Mouse (Mus musculus) C2C12 (cell line): ENCODE data around the gene Arl6ip1. TPM values are rescaled to one million over a fixed set of nuclear protein-coding genes. Genes with fewer than 3 reads are reported as not detected.

ENCODE experiments used
- H3K27me3 ChIP-seq: one replicate; pipeline ENCODE4 v1.6.1; 2011; ENCODE audit not compliant: control insufficient read depth, insufficient read depth, insufficient read length
- H3K36me3 ChIP-seq: one replicate; pipeline ENCODE4 v1.6.1; 2011; ENCODE audit not compliant: control insufficient read depth, insufficient read depth
- H3K4me3 ChIP-seq: one replicate; pipeline ENCODE4 v1.5.1; 2011; ENCODE audit warnings: mild to moderate bottlenecking, control low read depth; ENCODE audit not compliant: poor library complexity, insufficient read depth, severe bottlenecking
- H3K79me2 ChIP-seq: one replicate; pipeline ENCODE4 v1.6.1; 2011; ENCODE audit not compliant: control insufficient read depth, insufficient read depth
- H3K79me3 ChIP-seq: one replicate; pipeline ENCODE4 v1.6.1; 2011; ENCODE audit warnings: low read depth, control low read depth
- H3ac ChIP-seq: one replicate; pipeline ENCODE3; 2011; ENCODE audit warnings: low read depth; ENCODE audit not compliant: control insufficient read depth, insufficient read length
- CEBPB ChIP-seq: IDR thresholded peaks from one replicate; pipeline ENCODE4 v1.6.1; 2011; ENCODE audit warnings: low read depth, mild to moderate bottlenecking, control low read depth, moderate library complexity
- CTCF ChIP-seq: IDR thresholded peaks from one replicate; pipeline ENCODE4 v1.5.1; 2011; ENCODE audit not compliant: control insufficient read depth, insufficient read depth, insufficient read length
- FOSL1 ChIP-seq: IDR thresholded peaks from one replicate; pipeline ENCODE4 v1.8.0; 2011; ENCODE audit warnings: mild to moderate bottlenecking, low read length; ENCODE audit not compliant: poor library complexity, insufficient read depth, severe bottlenecking
- MAX ChIP-seq: IDR thresholded peaks from one replicate; pipeline ENCODE4 v1.6.1; 2011; ENCODE audit warnings: mild to moderate bottlenecking, control low read depth
- MYOD1 ChIP-seq: IDR thresholded peaks from one replicate; pipeline ENCODE4 v1.6.1; 2011; ENCODE audit warnings: low read depth; ENCODE audit not compliant: control insufficient read depth, insufficient read length
- MYOG ChIP-seq: IDR thresholded peaks from one replicate; pipeline ENCODE4 v1.6.1; 2011; ENCODE audit not compliant: control insufficient read depth, insufficient read length; ENCODE audit errors: extremely low read depth
- USF1 ChIP-seq: IDR thresholded peaks from one replicate; pipeline ENCODE4 v1.6.1; 2011; ENCODE audit warnings: low read depth, mild to moderate bottlenecking, control low read depth, moderate library complexity
- polyA plus RNA-seq: library from polyadenylated mRNA; unstranded; fragments of >200 nt; fragmentation: generic; extraction: Trizol; gene quantifications from one replicate; pipeline ENCODE4 v1.2.1, GENCODE M21; 2012; ENCODE audit warnings: missing spikeins

Gene Arl6ip1
- polyA plus RNA-seq, 1 experiment: 257 TPM

DNA sequence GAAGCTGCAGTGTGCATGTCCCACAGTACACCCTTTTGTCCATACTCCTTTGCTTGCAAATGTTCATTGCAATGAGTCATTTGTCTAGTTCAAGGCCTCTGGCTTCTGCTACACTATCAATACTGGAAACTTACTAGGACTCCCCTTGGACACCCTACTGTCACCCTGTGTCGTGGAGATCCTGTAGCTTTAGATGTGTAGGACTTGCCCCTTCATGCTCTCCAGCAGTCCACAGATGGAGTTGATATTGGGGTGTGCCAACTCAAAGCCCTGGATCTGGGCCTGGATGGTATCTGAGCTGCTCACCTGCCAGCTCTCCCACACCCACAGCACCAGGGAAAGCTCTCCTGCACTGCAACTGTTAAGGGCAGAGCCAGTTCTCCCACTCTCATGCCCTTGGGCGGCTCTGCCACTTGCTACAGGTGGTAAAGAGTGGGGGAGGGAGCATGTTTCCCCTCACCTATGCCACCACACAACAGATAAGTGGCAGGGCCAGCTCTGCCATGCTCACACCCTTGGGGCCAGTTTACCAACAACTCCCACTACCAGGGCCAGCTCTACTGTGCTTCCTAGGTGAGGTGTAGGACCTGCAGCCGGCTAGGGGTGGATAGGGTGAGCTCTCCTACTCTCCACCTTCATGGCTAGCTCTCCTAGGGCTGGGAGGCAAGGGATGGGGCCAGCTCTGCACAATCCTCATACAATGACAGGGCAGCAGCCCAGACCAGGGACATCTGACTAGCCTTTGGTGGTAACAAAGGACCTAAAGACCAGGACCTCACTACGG is 26.6 kb downstream of the Arl6ip1 start:
- H3K79me3 ChIP-seq: peaks cover 1% of the 10 kb centered on the region
- no peaks in the 10 kb centered on the region for H3K27me3 ChIP-seq
- no peak overlapping the region for H3ac ChIP-seq
- H3K4me3 ChIP-seq: no peak overlapping the region
- peaks cover 33% of the 10 kb centered on the region for H3K36me3 ChIP-seq
- TF ChIP-seq MAX (no peak), MYOG (no peak), CTCF (no peak), MYOD1 (no peak), USF1 (no peak), CEBPB (no peak)
- H3K79me2 ChIP-seq: peaks cover 1% of the 10 kb centered on the region

- Histone ChIP-seq H3K79me2 (no peaks in the 10 kb centered on the region), H3K4me3 (no peak overlapping the region), H3K79me3 (no peaks in the 10 kb centered on the region), H3ac (no peak overlapping the region), H3K36me3 (peaks cover 27% of the 10 kb centered on the region), H3K27me3 (no peaks in the 10 kb centered on the region)
- TF ChIP-seq CTCF (peak; percentile 7), USF1 (no peak)
Observed at GRCm38 (mm10) chr7:118102231-118102630, 27.2 kb downstream of the Arl6ip1 start.

DNA sequence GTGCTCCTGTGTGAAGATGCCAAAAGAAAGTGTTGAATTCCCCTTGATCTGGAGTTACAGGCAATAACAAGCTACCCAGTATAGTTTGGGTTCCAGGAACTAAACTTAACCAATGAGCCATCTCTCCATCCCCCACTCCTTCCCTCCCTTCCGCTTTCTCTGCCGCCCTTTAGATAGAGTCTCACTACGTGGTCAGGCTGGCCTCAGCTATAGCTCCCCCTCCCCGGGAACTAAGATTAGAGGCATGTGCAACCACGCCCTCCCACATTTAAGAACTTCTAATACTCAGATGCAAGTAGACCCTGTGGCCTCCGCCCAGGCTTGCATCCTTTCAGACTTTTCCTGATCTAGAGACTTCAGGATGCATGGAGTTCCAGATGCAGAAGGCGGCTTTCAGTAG is 31.8 kb downstream of the Arl6ip1 start:
- Histone ChIP-seq H3K79me3 (no peaks in the 10 kb centered on the region), H3K4me3 (no peak overlapping the region), H3K36me3 (no peaks in the 10 kb centered on the region), H3K79me2 (no peaks in the 10 kb centered on the region), H3ac (no peak overlapping the region), H3K27me3 (peaks cover 3% of the 10 kb centered on the region)
- TF ChIP-seq MYOG (no peak), MAX (no peak), USF1 (no peak), CEBPB (no peak), FOSL1 (no peak), CTCF (no peak), MYOD1 (no peak)

DNA sequence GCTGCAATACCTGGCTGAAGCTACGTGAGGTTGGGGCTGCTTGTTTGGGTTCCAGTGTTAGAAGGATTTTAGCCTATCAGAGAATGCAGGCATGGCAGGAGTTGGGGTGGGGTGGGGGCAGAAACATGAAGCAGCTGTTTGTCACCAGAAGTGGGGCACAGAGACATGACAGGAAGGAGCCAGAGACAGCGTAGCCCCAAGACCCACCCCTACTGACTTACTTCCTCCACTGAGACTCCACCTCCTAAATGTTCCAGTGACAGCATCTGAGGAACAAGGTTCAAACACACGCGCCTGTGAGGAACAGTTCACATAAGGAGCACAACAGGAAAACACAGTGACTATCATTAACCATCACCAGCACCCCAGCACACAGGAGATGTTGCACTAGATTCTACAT is 49.5 kb downstream of the Arl6ip1 start:
- Histone ChIP-seq H3ac (no peak overlapping the region), H3K79me2 (no peaks in the 10 kb centered on the region), H3K36me3 (no peaks in the 10 kb centered on the region), H3K4me3 (no peak overlapping the region), H3K79me3 (no peaks in the 10 kb centered on the region), H3K27me3 (no peaks in the 10 kb centered on the region)
- no peak for TF ChIP-seq FOSL1
- no peak for TF ChIP-seq CTCF
- TF ChIP-seq MYOG: no peak
- no peak for TF ChIP-seq MAX
- TF ChIP-seq USF1: no peak
- TF ChIP-seq CEBPB: no peak
- no peak for TF ChIP-seq MYOD1

DNA sequence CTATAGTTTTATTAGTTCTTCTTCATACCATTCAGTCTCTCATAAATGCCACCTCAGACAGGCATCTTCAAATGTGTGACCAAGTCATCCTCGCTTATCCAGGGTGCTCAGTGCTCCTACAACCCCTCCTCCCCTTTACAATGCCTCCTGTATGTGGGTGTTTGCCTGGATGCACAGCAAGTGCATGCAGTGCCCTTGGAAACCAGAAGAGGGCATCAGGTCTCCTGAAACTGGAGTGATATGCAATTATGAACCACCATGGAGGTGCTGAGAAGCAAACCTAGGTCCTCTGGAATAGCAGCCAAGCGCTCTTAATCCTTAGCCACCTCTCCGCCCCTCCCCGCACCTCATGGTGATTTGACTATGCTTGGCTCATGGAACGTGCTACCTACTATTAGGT is 50.4 kb downstream of the Arl6ip1 start:
- H3K27me3 ChIP-seq: no peaks in the 10 kb centered on the region
- no peak for TF ChIP-seq USF1
- TF ChIP-seq MYOG: no peak
- TF ChIP-seq MYOD1: no peak
- TF ChIP-seq MAX: no peak
- TF ChIP-seq FOSL1: no peak
- TF ChIP-seq CTCF: no peak
- no peak for TF ChIP-seq CEBPB
- H3K36me3 ChIP-seq: no peaks in the 10 kb centered on the region
- no peaks in the 10 kb centered on the region for H3K79me3 ChIP-seq
- H3ac ChIP-seq: no peak overlapping the region
- no peaks in the 10 kb centered on the region for H3K79me2 ChIP-seq
- no peak overlapping the region for H3K4me3 ChIP-seq

Other genes starting within 250 kb of the Arl6ip1 start
- 2,212 TPM for gene Rps15a, start 13.5 kb downstream of the Arl6ip1 start, polyA plus RNA-seq
- gene Smg1, start 114.0 kb upstream of the Arl6ip1 start, polyA plus RNA-seq: 9.3 TPM